Mouse (Mus musculus) layer of hippocampus, postnatal 25 days (tissue): Measurements from ENCODE around the gene Nr1h4. TPM values are rescaled to one million over a fixed set of nuclear protein-coding genes. Genes with fewer than 3 reads are reported as not detected.

Experiments
- DNase-seq, 2 experiments: peaks; one replicate each; pipeline ENCODE4 v3.0.0; 2022; ENCODE audit warnings: mixed read lengths in 2 of 2, low spot score in 1 of 2; ENCODE audit errors: extremely low spot score in 1 of 2
- total RNA-seq, 2 experiments: library from RNA; stranded (reverse); gene quantifications; 2 replicates each; pipeline ENCODE4 v1.2.3; 2021

The Nr1h4 gene
- total RNA-seq, 2 experiments from 2014 or later: 0.22 TPM; not detected in 1

- no peak for DNase-seq
These were observed 95.9 kb downstream of the Nr1h4 start for GRCm38 (mm10) chr10:89437472-89437871.

GRCm38 (mm10) chr10:89435920-89436319 is 97.5 kb downstream of the Nr1h4 start:
- DNase-seq: no peak

DNA sequence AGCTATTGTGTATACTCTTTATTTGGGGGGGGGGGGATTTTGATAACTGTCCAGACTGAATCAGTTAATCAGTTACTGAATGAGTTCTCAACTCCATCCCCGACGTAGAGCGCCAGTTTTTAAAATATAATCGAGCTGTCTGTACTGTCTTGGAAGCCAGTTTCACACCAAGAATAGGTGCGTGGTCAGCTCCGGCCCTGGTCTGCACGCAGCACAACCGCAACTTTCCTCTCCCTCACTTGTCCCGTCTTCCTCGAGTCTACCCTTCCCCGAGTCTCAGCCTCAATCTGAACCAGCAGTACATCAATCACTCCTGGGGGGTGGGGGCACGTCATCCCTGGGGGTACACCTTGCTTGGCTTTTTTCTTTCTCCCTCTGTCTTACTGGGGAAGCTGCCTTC is 98.0 kb downstream of the Nr1h4 start:
- no peak for DNase-seq

GRCm38 (mm10) chr10:89434509-89435210 is 98.7 kb downstream of the Nr1h4 start:
- DNase-seq: no peak

DNA sequence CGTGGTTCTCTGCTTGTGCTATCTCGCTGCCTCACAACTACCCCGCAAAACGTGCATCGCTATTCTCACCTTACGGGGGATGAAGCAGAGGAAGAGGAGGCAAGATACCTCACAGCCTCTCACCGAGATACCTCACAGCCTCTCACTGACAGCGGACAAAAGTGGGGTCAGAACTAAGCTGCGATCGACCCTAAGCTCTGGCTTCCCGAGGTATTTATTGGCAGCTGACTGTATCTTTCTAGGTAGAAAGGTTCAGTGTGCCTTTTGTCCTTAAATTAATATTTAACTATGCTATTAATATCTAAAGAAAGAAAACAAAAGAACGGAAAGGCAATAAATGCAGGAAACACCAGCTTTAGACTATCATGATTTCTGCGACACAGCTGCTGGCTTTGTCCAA is 100.6 kb downstream of the Nr1h4 start:
- no peak for DNase-seq

GRCm38 (mm10) chr10:89430751-89431150 is 102.6 kb downstream of the Nr1h4 start:
- no peak for DNase-seq

- DNase-seq: no peak
These were observed 108.5 kb downstream of the Nr1h4 start for GRCm38 (mm10) chr10:89424800-89425393.

- DNase-seq: no peak
These were observed 109.2 kb downstream of the Nr1h4 start for GRCm38 (mm10) chr10:89424217-89424616.

DNA sequence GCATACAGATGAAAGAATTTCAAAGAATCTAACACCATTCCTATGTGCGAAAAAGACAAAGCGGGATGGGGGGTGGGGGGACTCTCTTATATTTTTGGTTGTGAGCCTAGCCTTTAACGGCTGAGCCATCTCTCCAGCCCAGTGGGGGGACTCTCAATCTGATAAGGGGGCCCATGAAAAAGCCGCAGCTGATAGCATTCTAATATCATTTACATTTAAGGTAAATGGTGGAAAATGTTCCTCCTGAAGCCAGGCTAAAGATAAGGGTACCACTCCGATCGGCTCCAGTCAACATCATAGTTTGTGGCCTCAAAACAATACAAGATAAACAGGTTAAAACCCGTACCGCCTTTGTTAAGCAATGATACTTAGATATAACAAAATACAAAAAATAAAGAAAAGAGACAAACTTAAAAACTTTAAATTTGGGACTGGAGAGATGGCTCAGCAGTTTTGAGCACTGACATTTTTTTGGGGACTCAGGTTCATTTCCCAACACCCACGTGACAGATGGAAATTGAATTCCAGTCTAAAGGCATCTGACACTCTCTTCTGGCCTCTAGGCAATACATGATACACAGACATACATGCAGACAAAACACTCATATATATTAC is 110.1 kb downstream of the Nr1h4 start:
- DNase-seq: no peak

- no peak for DNase-seq
These were observed 110.8 kb downstream of the Nr1h4 start for GRCm38 (mm10) chr10:89422504-89423158.

GRCm38 (mm10) chr10:89417966-89418365 is 115.4 kb downstream of the Nr1h4 start:
- DNase-seq: no peak

DNA sequence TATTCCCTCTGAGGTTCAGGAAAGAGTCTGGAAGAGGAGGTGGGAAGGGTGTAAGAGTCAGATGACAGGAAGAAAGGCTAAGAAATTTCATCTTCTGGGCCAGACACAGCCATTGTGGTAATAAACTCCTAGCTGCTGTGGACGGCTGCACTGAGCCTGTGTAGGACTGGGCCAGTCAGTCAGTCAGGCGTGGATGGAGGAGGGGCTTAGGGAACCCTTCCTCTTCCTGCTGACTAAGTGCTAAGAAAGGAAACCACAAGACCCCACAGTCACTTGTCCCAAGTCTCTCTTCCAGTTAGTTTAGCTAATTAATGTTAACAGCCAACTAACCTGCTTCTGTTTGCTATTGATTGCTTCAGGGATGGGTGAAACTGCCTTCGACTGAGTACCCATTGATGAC is 117.9 kb downstream of the Nr1h4 start:
- no peak for DNase-seq

DNA sequence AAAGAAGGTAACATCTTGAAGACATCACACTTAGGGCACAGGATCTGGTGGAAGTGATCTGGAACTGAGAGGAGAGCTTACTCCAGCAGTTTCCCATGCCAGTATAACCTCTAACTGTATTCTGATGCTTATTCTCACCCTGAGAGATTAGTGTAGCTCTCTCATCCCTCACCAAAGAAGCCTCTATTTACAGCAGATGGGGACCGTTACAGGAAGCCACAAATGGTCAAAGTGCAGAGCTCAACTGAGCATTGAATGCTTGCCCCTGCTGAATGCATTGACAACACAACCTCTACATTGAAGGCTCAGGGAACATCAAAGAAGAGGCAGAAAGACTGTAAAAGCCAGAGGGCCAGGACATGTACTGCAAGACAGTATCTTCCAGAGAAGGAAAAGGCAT is 125.8 kb downstream of the Nr1h4 start:
- DNase-seq: no peak

DNA sequence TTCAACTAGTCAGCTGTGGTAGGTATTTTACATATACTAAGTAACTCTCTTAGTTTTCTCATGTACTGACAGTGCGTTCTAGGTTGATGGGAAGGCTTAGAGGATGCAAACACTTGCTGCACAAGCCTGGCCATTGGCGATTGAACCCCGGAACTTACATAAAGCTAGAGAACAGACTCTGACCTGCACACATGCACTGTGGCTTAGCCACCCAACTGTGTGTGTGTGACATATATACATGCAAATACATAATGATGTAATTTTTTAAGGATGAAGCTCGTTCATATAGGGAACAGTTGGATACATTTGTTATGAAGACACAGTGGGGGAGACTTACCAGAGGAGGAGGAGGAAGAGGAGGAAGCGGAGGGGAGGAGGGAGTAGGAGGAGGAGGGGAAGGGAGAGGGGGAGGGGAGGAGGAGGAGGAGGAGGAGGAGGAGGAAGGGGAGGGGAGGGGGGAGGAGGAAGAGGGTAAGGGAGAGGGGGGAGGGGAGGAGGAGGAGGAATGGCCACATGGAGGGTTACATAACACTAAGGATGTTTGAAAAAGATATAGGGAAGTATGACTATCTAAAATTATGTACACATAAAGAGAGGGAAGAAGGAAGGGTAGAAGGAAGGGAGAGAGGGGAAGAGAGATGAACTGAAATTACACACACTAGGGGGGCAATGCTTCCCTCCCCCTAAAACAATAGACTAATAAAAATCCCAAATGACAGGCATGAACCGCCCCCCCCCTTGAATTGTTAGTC is 126.5 kb downstream of the Nr1h4 start:
- DNase-seq: no peak

GRCm38 (mm10) chr10:89404936-89405335 is 128.4 kb downstream of the Nr1h4 start:
- DNase-seq: no peak

Other genes with a start within 250 kb of the Nr1h4 start
- gene Ano4, start 188.8 kb downstream of the Nr1h4 start, total RNA-seq: 10 to 100 TPM; 19.6 to 22.3 TPM
- 1 to 10 TPM; 2.1 to 2.3 TPM for gene Gas2l3, start 89.6 kb downstream of the Nr1h4 start, total RNA-seq
- 1 to 10 TPM; 3.7 TPM for gene Slc17a8, start 87.7 kb upstream of the Nr1h4 start, total RNA-seq
- 10 to 100 TPM; 23.4 to 28.5 TPM for gene Scyl2, start 152.7 kb upstream of the Nr1h4 start, total RNA-seq
- gene Actr6, start 198.7 kb upstream of the Nr1h4 start, total RNA-seq: 10 to 100 TPM; 22.1 to 25.3 TPM
- 10 to 100 TPM; 80.0 to 82.6 TPM for gene Uhrf1bp1l, start 211.4 kb upstream of the Nr1h4 start, total RNA-seq